Mouse (Mus musculus): ENCODE data around the gene Oprl1.
A peak's percentile ranks its signal among the peaks of the same experiment; 100 is the strongest.

DNA sequence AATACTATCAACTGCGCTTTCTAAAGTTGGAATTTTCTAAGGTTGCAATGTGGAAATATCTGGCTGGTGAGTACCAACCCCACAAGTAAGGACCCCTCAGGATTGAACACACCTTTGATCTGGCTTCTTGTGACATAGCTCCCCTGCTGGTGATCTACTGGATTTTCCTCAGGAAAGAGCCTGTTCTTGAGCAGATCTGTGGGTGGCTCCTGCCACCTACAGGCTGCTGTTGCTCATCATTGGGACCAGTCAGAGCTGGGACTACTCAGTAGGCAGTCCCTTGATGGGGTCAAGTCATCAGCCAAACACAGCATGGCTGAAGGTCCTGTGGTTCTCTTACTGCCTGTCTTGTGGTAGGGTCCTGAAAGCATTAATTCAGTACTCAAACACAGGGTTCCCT, 36.0 kb upstream of the Oprl1 start:
- TF ChIP-seq CTCF (IDR thresholded peaks at IDR 0.05; ENCODE audit: borderline replicate concordance, insufficient read depth, low read length) (peak; percentile 74), POLR2A (IDR thresholded peaks at IDR 0.05; ENCODE audit: low read depth, low read length) (no peak)

All from embryonic fibroblast, embryonic 13.5 days (primary cell).